Mouse (Mus musculus) intestine, embryonic 14.5 days (tissue): Measurements from ENCODE around the gene Chchd4. TPM values are rescaled to one million over a fixed set of nuclear protein-coding genes. Genes with fewer than 3 reads are reported as not detected.

ENCODE experiments used
- ATAC-seq: fragments of 200-750 bp; cut with Nextera tagmentation; replicated peaks from 2 replicates; pipeline ENCODE4 v1.8.0; 2017; ENCODE audit warnings: low read depth, moderate number of reproducible peaks, moderate TSS enrichment, moderate library complexity; ENCODE audit not compliant: low FRiP score, low TSS enrichment
- DNase-seq: peaks from one replicate; pipeline ENCODE4 v3.0.0-alpha.2; 2018; ENCODE audit warnings: low spot score
- H3K27ac ChIP-seq: fragments of 300-500 bp; sonication (generic); 2 replicates; pipeline ENCODE4 v1.5.1; 2014; ENCODE audit warnings: low read depth, mild to moderate bottlenecking, control low read depth
- H3K27me3 ChIP-seq: fragments of 300-500 bp; sonication (generic); replicated peaks from 2 replicates; pipeline ENCODE4 v1.6.1; 2014; ENCODE audit warnings: low read length, control low read depth; ENCODE audit not compliant: control insufficient read depth, insufficient read depth
- H3K36me3 ChIP-seq: fragments of 300-500 bp; sonication (generic); 2 replicates; pipeline ENCODE4 v1.6.1; 2014; ENCODE audit warnings: low read length, control low read depth; ENCODE audit not compliant: control insufficient read depth, insufficient read depth
- H3K4me1 ChIP-seq: fragments of 300-500 bp; sonication (generic); replicated peaks from 2 replicates; pipeline ENCODE4 v1.6.1; 2014; ENCODE audit warnings: low read length, control low read depth, mixed read lengths; ENCODE audit not compliant: control insufficient read depth, insufficient read depth
- H3K4me2 ChIP-seq: fragments of 300-500 bp; sonication (generic); 2 replicates; pipeline ENCODE4 v1.6.1; 2014; ENCODE audit warnings: low read length
- H3K4me3 ChIP-seq: fragments of 300-500 bp; sonication (generic); 2 replicates; pipeline ENCODE4 v1.5.1; 2014; ENCODE audit warnings: low read depth, low read length, control low read depth, mixed read lengths
- H3K9ac ChIP-seq: fragments of 300-500 bp; sonication (generic); 2 replicates; pipeline ENCODE4 v1.6.1; 2014; ENCODE audit warnings: mild to moderate bottlenecking, low read length
- H3K9me3 ChIP-seq: fragments of 300-500 bp; sonication (generic); 2 replicates; pipeline ENCODE4 v1.6.1; 2016; ENCODE audit warnings: low read length, control low read depth; ENCODE audit not compliant: control insufficient read depth
- WGBS: fragments of 180-500 bp; shearing (Covaris S2); extraction: QIAGEN DNeasy Blood & Tissue Kit; methylation state at CpG from one replicate; pipeline ENCODE4 v1.1.7; 2014; 5-methylcytosine and 5-hydroxymethylcytosine counted together
- polyA plus RNA-seq: library from polyadenylated mRNA; unstranded; fragments of >200 nt; fragmentation: Nextera tagmentation; extraction: Ambion mirVana; gene quantifications from 2 replicates; pipeline ENCODE4 v1.2.1, GENCODE M21; 2014

The Chchd4 gene
- polyA plus RNA-seq, 1 experiment from 2014 or later = 37.7 TPM

DNA sequence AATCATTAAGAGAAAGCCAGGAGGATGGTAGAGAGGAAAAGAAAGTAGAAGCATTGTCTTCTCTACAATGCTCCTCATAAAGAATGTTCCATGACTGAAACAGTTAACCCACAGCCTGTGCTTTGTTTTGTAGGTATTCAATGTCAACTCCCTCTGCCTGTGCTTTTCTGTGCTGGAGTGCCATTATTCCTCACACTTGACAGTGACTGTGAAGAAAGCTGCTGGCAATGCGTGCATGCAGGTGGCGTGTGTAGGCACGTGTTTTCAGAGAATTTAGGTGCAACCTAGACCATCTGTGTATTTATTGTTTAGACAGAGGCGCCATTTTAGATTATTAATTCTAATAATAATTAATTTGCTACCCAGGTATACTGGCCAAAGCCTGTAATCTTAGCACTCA, 49.2 kb downstream of the Chchd4 start:
- no peak overlapping the region for H3K4me2 ChIP-seq
- no peaks in the 10 kb centered on the region for H3K4me1 ChIP-seq
- no peak overlapping the region for H3K27ac ChIP-seq
- H3K36me3 ChIP-seq = no peaks in the 10 kb centered on the region
- H3K9me3 ChIP-seq = no peaks in the 10 kb centered on the region
- WGBS = 51% methylated on average over 4 of the region's 4 CpGs
- ATAC-seq (no peak), DNase-seq (no peak)
- no peak overlapping the region for H3K4me3 ChIP-seq
- H3K27me3 ChIP-seq = peaks cover 6% of the 10 kb centered on the region; the same call in 1 of the 2 replicates
- no peak overlapping the region for H3K9ac ChIP-seq

DNA sequence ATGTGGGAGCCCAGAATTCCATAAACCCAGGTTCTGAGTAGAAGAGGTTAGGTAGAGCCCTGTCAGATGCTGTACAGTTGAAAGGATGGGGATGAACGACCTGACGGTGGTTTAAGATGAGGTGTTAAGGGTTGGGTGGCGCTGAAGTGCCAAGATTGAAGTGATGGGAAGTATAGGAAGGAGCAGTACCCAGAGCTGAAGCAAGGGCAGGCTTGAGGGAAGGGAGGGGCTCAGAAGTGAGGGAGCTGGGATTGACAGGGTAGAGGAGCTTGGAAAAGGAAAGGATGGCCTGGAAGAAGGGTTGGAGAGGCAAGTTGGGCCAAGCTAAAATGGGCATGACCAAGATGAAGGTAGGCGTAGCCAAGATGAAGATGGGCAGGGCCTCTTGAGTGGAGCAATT, 51.7 kb downstream of the Chchd4 start:
- no peaks in the 10 kb centered on the region for H3K36me3 ChIP-seq
- no peak overlapping the region for H3K27ac ChIP-seq
- H3K27me3 ChIP-seq = peaks cover 13% of the 10 kb centered on the region
- H3K4me1 ChIP-seq = no peaks in the 10 kb centered on the region
- ATAC-seq (no peak), DNase-seq (no peak)
- no peaks in the 10 kb centered on the region for H3K9me3 ChIP-seq
- no peak overlapping the region for H3K4me3 ChIP-seq
- no peak overlapping the region for H3K4me2 ChIP-seq
- 70% methylated on average over 4 of the region's 4 CpGs for WGBS
- H3K9ac ChIP-seq = no peak overlapping the region

GRCm38 (mm10) chr6:91417291-91417845, 56.0 kb downstream of the Chchd4 start:
- ATAC-seq (no peak), DNase-seq (no peak)
- no peak overlapping the region for H3K27ac ChIP-seq
- H3K4me3 ChIP-seq = no peak overlapping the region
- no peak overlapping the region for H3K4me2 ChIP-seq
- WGBS = 69% methylated on average over 5 of the region's 5 CpGs
- no peaks in the 10 kb centered on the region for H3K9me3 ChIP-seq
- H3K9ac ChIP-seq = no peak overlapping the region
- H3K36me3 ChIP-seq = no peaks in the 10 kb centered on the region
- H3K4me1 ChIP-seq = no peaks in the 10 kb centered on the region
- H3K27me3 ChIP-seq = peaks cover 28% of the 10 kb centered on the region

DNA sequence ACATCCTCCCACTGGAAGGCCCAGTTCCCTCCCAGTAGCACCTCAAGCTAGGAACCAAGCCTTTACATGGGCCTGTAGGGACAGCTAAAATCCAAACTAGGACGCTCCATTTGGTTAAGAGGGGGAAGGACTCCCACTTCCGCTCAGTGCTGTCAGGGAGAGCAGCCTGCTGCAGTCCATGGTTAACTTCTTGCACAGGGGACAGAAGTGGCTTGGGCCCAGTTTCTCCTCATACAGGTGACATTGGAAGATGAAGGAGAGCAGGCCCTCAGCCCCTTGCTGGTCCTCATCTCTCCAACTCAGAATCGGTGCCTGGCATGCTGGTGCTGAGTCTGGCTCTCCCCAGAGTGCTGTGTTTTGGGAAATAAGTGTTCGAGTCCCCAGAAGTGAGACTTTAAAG, 57.2 kb downstream of the Chchd4 start:
- Histone ChIP-seq H3K9me3 (no peaks in the 10 kb centered on the region), H3K27ac (no peak overlapping the region), H3K4me1 (no peaks in the 10 kb centered on the region; the same call in 1 of the 2 replicates), H3K4me2 (no peak overlapping the region), H3K4me3 (no peak overlapping the region), H3K36me3 (no peaks in the 10 kb centered on the region), H3K27me3 (peaks cover 40% of the 10 kb centered on the region), H3K9ac (no peak overlapping the region)
- ATAC-seq (no peak), DNase-seq (no peak)
- WGBS = 74% methylated on average over 4 of the region's 4 CpGs

DNA sequence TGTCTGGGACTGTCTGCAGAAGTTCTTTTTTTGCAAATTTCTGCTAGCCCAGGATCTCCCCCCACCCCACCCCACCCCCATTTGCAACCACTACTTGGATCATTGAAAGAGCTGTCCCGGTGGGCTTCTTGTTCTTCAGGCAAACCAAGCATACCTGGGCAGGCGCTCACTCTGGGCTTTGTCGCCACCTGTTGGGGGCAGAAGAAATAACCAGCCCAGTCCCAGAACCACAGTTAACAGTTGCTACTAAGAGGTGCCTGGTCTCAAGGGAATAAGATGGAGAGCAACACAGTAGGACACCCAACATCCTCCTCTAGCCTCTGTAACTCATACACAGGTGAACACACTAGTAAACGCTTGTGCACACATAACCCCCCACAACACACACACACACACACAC, 58.5 kb downstream of the Chchd4 start:
- H3K4me2 ChIP-seq = no peak overlapping the region
- no peak overlapping the region for H3K27ac ChIP-seq
- 1% methylated on average over 4 of the region's 4 CpGs for WGBS
- no peak overlapping the region for H3K4me3 ChIP-seq
- H3K36me3 ChIP-seq = no peaks in the 10 kb centered on the region
- no peak overlapping the region for H3K9ac ChIP-seq
- H3K4me1 ChIP-seq = peaks cover 2% of the 10 kb centered on the region; the same call in 1 of the 2 replicates
- ATAC-seq (no peak), DNase-seq (peak; percentile 77)
- no peaks in the 10 kb centered on the region for H3K9me3 ChIP-seq
- peaks cover 53% of the 10 kb centered on the region for H3K27me3 ChIP-seq

Other genes starting within 250 kb of the Chchd4 start
- 0.05 TPM in 1 of 2 replicates, not detected in the other for gene Wnt7a, start 62.2 kb downstream of the Chchd4 start, polyA plus RNA-seq
- 45.4 and 48.3 TPM in 2 replicates for gene Tmem43, start 157 bp upstream of the Chchd4 start, polyA plus RNA-seq
- 16.4 and 18.9 TPM in 2 replicates for gene Xpc, start 42.3 kb upstream of the Chchd4 start, polyA plus RNA-seq
- 311 and 312 TPM in 2 replicates for gene Lsm3, start 42.4 kb upstream of the Chchd4 start, polyA plus RNA-seq
- gene Slc6a6, start 210.5 kb upstream of the Chchd4 start, polyA plus RNA-seq = 69.0 and 74.0 TPM in 2 replicates